ENCODE assay signal across 19 mouse cellular contexts in genomic region chr5:139860328-139861104, GRCm38 (mm10). TPM values are rescaled to one million over a fixed set of nuclear protein-coding genes. Genes with fewer than 3 reads are reported as not detected.
DNase-seq lines count a peak whose midpoint lies in the region; ATAC-seq and TF ChIP-seq lines count a peak whose summit lies in the region.
"Had no signal": no experiment of that assay in that cellular context is flagged by ENCODE, and none has a peak within 500 bp of the region (broad histone marks: within the 10 kb centered on the region; RNA-seq: fewer than 3 reads in every experiment).

No protein-coding gene starts in this region.

- H3K4me1 ChIP-seq in embryonic facial prominence, embryonic 11.5 days (ENCODE audit: control insufficient read depth, insufficient read depth, low read length) = no peaks in the 10 kb centered on the region
- peaks cover 10% of the 10 kb centered on the region for H3K4me1 ChIP-seq in embryonic facial prominence, embryonic 10.5 days
- peaks cover 14% of the 10 kb centered on the region for H3K4me1 ChIP-seq in forebrain, embryonic 14.5 days (ENCODE audit: control insufficient read depth, insufficient read depth, low read length)
- no peaks in the 10 kb centered on the region for H3K4me1 ChIP-seq in hindbrain, postnatal 0 days (ENCODE audit: insufficient read depth, low read length)
- H3K4me1 ChIP-seq: embryonic facial prominence, embryonic 12.5 days; heart, embryonic 10.5 days had no signal

- no peaks in the 10 kb centered on the region for H3K27me3 ChIP-seq in embryonic facial prominence, embryonic 11.5 days (ENCODE audit: control insufficient read depth, insufficient read depth, low read length)
- 0 out of 2 replicates have a peak, but pooled peaks cover 9% of the 10 kb centered on the region for H3K27me3 ChIP-seq in embryonic facial prominence, embryonic 10.5 days (replicated peaks; ENCODE audit: low read depth, poor library complexity, severe bottlenecking)
- no peaks in the 10 kb centered on the region for H3K27me3 ChIP-seq in forebrain, embryonic 14.5 days (replicated peaks; ENCODE audit: control insufficient read depth, insufficient read depth, low read length)
- H3K27me3 ChIP-seq in hindbrain, postnatal 0 days (ENCODE audit: insufficient read depth, low read length) = no peaks in the 10 kb centered on the region
- H3K27me3 ChIP-seq: embryonic facial prominence, embryonic 12.5 days had no signal

- no peak overlapping the region for H3K27ac ChIP-seq in embryonic facial prominence, embryonic 11.5 days (replicated peaks; ENCODE audit: low read depth, low read length)
- no peak overlapping the region for H3K27ac ChIP-seq in embryonic facial prominence, embryonic 10.5 days (replicated peaks)
- no peak overlapping the region; the same call in 1 of the 2 replicates for H3K27ac ChIP-seq in forebrain, embryonic 14.5 days (ENCODE audit: low read depth, low read length)
- H3K27ac ChIP-seq in hindbrain, postnatal 0 days = no peak overlapping the region
- H3K27ac ChIP-seq: embryonic facial prominence, embryonic 12.5 days; heart, embryonic 10.5 days; liver, embryonic 14.5 days had no signal

- H3K4me2 ChIP-seq in embryonic facial prominence, embryonic 11.5 days (ENCODE audit: low read depth, low read length) = no peak overlapping the region
- peak overlapping the region; percentile 26; the same call in 1 of the 2 replicates for H3K4me2 ChIP-seq in forebrain, embryonic 14.5 days (ENCODE audit: low read length)
- peak overlapping the region; percentile 14; the same call in 1 of the 2 replicates for H3K4me2 ChIP-seq in hindbrain, postnatal 0 days (ENCODE audit: low read depth, low read length)
- H3K4me2 ChIP-seq: embryonic facial prominence, embryonic 12.5 days had no signal

- 25% methylated on average over 15 of the region's 15 CpGs for WGBS in embryonic facial prominence, embryonic 11.5 days
- WGBS in embryonic facial prominence, embryonic 10.5 days = 27% methylated on average over 15 of the region's 15 CpGs
- 3% methylated on average over 15 of the region's 15 CpGs for WGBS in forebrain, embryonic 14.5 days
- 13% methylated on average over 15 of the region's 15 CpGs for WGBS in hindbrain, postnatal 0 days

- H3K36me3 ChIP-seq in embryonic facial prominence, embryonic 11.5 days (replicated peaks; ENCODE audit: control insufficient read depth, insufficient read depth, low read depth, low read length) = no peaks in the 10 kb centered on the region
- no peaks in the 10 kb centered on the region for H3K36me3 ChIP-seq in embryonic facial prominence, embryonic 10.5 days (replicated peaks)
- no peaks in the 10 kb centered on the region for H3K36me3 ChIP-seq in forebrain, embryonic 14.5 days (ENCODE audit: control insufficient read depth, insufficient read depth, low read length)
- no peaks in the 10 kb centered on the region for H3K36me3 ChIP-seq in hindbrain, postnatal 0 days (ENCODE audit: insufficient read depth, low read length)
- H3K36me3 ChIP-seq: embryonic facial prominence, embryonic 12.5 days; heart, embryonic 10.5 days had no signal

- no peak overlapping the region for H3K4me3 ChIP-seq in embryonic facial prominence, embryonic 11.5 days (ENCODE audit: low read depth, low read length)
- H3K4me3 ChIP-seq in embryonic facial prominence, embryonic 10.5 days = no peak overlapping the region
- H3K4me3 ChIP-seq in forebrain, embryonic 14.5 days (ENCODE audit: low read depth, low read length) = no peak overlapping the region
- no peak overlapping the region for H3K4me3 ChIP-seq in hindbrain, postnatal 0 days (ENCODE audit: low read length)
- H3K4me3 ChIP-seq: embryonic facial prominence, embryonic 12.5 days; heart, embryonic 10.5 days; myocyte had no signal

- H3K9ac ChIP-seq in embryonic facial prominence, embryonic 11.5 days (replicated peaks; ENCODE audit: low read length) = no peak overlapping the region
- H3K9ac ChIP-seq in forebrain, embryonic 14.5 days (ENCODE audit: low read length) = no peak overlapping the region
- no peak overlapping the region; the same call in 1 of the 2 replicates for H3K9ac ChIP-seq in hindbrain, postnatal 0 days (replicated peaks; ENCODE audit: low read length)
- H3K9ac ChIP-seq: embryonic facial prominence, embryonic 12.5 days; liver, embryonic 14.5 days had no signal

- intact Hi-C loops in heart, postnatal 36 days (cut with DNase I) = no loop called here

- H3K9me3 ChIP-seq in embryonic facial prominence, embryonic 11.5 days (replicated peaks; ENCODE audit: control insufficient read depth, low read length) = no peaks in the 10 kb centered on the region
- no peaks in the 10 kb centered on the region for H3K9me3 ChIP-seq in embryonic facial prominence, embryonic 10.5 days
- H3K9me3 ChIP-seq in forebrain, embryonic 14.5 days (replicated peaks; ENCODE audit: control insufficient read depth, low read length) = no peaks in the 10 kb centered on the region
- no peaks in the 10 kb centered on the region for H3K9me3 ChIP-seq in hindbrain, postnatal 0 days (ENCODE audit: low read length)
- H3K9me3 ChIP-seq: embryonic facial prominence, embryonic 12.5 days; heart, embryonic 10.5 days had no signal

- TF ChIP-seq CTCF in hindbrain, postnatal 0 days (IDR thresholded peaks at IDR 0.05; ENCODE audit: low read depth) = no peak

- DNase-seq in embryonic facial prominence, embryonic 11.5 days (ENCODE audit: low spot score) = no peak
- DNase-seq in embryonic facial prominence, embryonic 10.5 days (ENCODE audit: low spot score) = no peak
- DNase-seq in forebrain, embryonic 14.5 days (ENCODE audit: low spot score) = peak; percentile 76
- DNase-seq in hindbrain, postnatal 0 days (ENCODE audit: low spot score) = peak; percentile 69
- peak; percentile 80 for DNase-seq in retina, embryonic 14.5 days (ENCODE audit: low spot score)
- no peak for DNase-seq in adrenal gland, adult 8-10 months
- DNase-seq in heart, postnatal 36 days = no peak
- no peak for DNase-seq in layer of hippocampus, postnatal 14 days (ENCODE audit: low spot score in 2 of 2)
- DNase-seq: adrenal gland, adult 2 months; B cell, adult 2 months; kidney, postnatal 25 days; lung, postnatal 36 days; thymus, postnatal 14 days had no signal

- peak; percentile 72 for ATAC-seq in embryonic facial prominence, embryonic 11.5 days (replicated peaks; ENCODE audit: insufficient number of reproducible peaks, low FRiP score, low TSS enrichment, low read depth)
- ATAC-seq in forebrain, embryonic 14.5 days = peak; percentile 62; the same call in 1 of the 2 replicates
- ATAC-seq in hindbrain, postnatal 0 days = peak; percentile 83

RNA-seq across cellular contexts. Expression of gene Psmg3, which starts 33.8 kb away (rescaled TPM):
- 67.8 and 73.9 TPM in 2 replicates for polyA plus RNA-seq in embryonic facial prominence, embryonic 11.5 days (2014; fragmentation: Nextera tagmentation; extraction: Ambion mirVana)
- 91.9 and 95.0 TPM in 2 replicates for polyA plus RNA-seq in embryonic facial prominence, embryonic 10.5 days (2016; fragmentation: Nextera tagmentation; extraction: Ambion mirVana)
- polyA plus RNA-seq in forebrain, embryonic 14.5 days (2014; fragmentation: Nextera tagmentation; extraction: Ambion mirVana) = 86.4 and 86.7 TPM in 2 replicates
- 23.6 and 26.1 TPM in 2 replicates for total RNA-seq in hindbrain, postnatal 0 days (2014; rRNA removed)
- polyA plus RNA-seq in hindbrain, postnatal 0 days (2015; fragmentation: Nextera tagmentation; extraction: Ambion mirVana) = 59.0 and 60.6 TPM in 2 replicates
- 10 to 100 TPM; 21.2 to 26.6 (median 23.3) TPM for total RNA-seq in adrenal gland, adult 8-10 months (2022)
- total RNA-seq in heart, postnatal 36 days (2021) = 10 to 100 TPM in 1 of 2 experiments, 1 to 10 TPM in 1; 9.5 to 11.8 TPM
- 10 to 100 TPM; 17.5 to 18.8 TPM for total RNA-seq in layer of hippocampus, postnatal 14 days (2021)

RNA-seq across cellular contexts. Expression of gene Gm26938, which starts 34.3 kb away (rescaled TPM):
- 1.5 TPM in 1 of 2 replicates, not detected in the other for polyA plus RNA-seq in embryonic facial prominence, embryonic 11.5 days (2014; fragmentation: Nextera tagmentation; extraction: Ambion mirVana)
- polyA plus RNA-seq in embryonic facial prominence, embryonic 10.5 days (2016; fragmentation: Nextera tagmentation; extraction: Ambion mirVana) = not detected in 2 replicates
- polyA plus RNA-seq in forebrain, embryonic 14.5 days (2014; fragmentation: Nextera tagmentation; extraction: Ambion mirVana) = not detected in 2 replicates
- not detected in 2 replicates for total RNA-seq in hindbrain, postnatal 0 days (2014; rRNA removed)
- not detected in 2 replicates for polyA plus RNA-seq in hindbrain, postnatal 0 days (2015; fragmentation: Nextera tagmentation; extraction: Ambion mirVana)
- total RNA-seq in adrenal gland, adult 8-10 months (2022) = not detected
- not detected for total RNA-seq in heart, postnatal 36 days (2021)
- total RNA-seq in layer of hippocampus, postnatal 14 days (2021) = not detected
- total RNA-seq: adrenal gland, adult 2 months; left cerebral cortex, adult 8-10 months had no signal
- polyA plus RNA-seq: adrenal gland, adult 2 months; embryonic facial prominence, embryonic 12.5 days; heart, embryonic 10.5 days; liver, embryonic 14.5 days; myocyte; stomach, embryonic 14.5 days had no signal

RNA-seq across cellular contexts. Expression of gene Tmem184a, which starts 40.8 kb away (rescaled TPM):
- polyA plus RNA-seq in embryonic facial prominence, embryonic 11.5 days (2014; fragmentation: Nextera tagmentation; extraction: Ambion mirVana) = 1.3 and 2.3 TPM in 2 replicates
- 3.5 and 4.3 TPM in 2 replicates for polyA plus RNA-seq in embryonic facial prominence, embryonic 10.5 days (2016; fragmentation: Nextera tagmentation; extraction: Ambion mirVana)
- polyA plus RNA-seq in forebrain, embryonic 14.5 days (2014; fragmentation: Nextera tagmentation; extraction: Ambion mirVana) = not detected in 2 replicates
- total RNA-seq in hindbrain, postnatal 0 days (2014; rRNA removed) = 0.04 and 0.31 TPM in 2 replicates
- polyA plus RNA-seq in hindbrain, postnatal 0 days (2015; fragmentation: Nextera tagmentation; extraction: Ambion mirVana) = 0.06 and 0.08 TPM in 2 replicates
- total RNA-seq in adrenal gland, adult 8-10 months (2022) = under 1 TPM; 0.07 to 0.67 (median 0.21) TPM
- not detected for total RNA-seq in heart, postnatal 36 days (2021)
- total RNA-seq in layer of hippocampus, postnatal 14 days (2021) = under 1 TPM; 0.48 to 0.57 TPM

RNA-seq across cellular contexts. Expression of gene Elfn1, which starts 47.2 kb away (rescaled TPM):
- 0.27 and 0.28 TPM in 2 replicates for polyA plus RNA-seq in embryonic facial prominence, embryonic 11.5 days (2014; fragmentation: Nextera tagmentation; extraction: Ambion mirVana)
- polyA plus RNA-seq in embryonic facial prominence, embryonic 10.5 days (2016; fragmentation: Nextera tagmentation; extraction: Ambion mirVana) = 0.12 and 0.40 TPM in 2 replicates
- polyA plus RNA-seq in forebrain, embryonic 14.5 days (2014; fragmentation: Nextera tagmentation; extraction: Ambion mirVana) = 1.7 and 2.5 TPM in 2 replicates
- 26.0 and 45.1 TPM in 2 replicates for total RNA-seq in hindbrain, postnatal 0 days (2014; rRNA removed)
- 2.3 and 3.3 TPM in 2 replicates for polyA plus RNA-seq in hindbrain, postnatal 0 days (2015; fragmentation: Nextera tagmentation; extraction: Ambion mirVana)
- 10 to 100 TPM in 1 of 4 experiments, 1 to 10 TPM in 1, under 1 TPM in 2; 0.32 to 49.6 (median 5.4) TPM for total RNA-seq in adrenal gland, adult 8-10 months (2022)
- under 1 TPM; 0.08 to 0.38 TPM for total RNA-seq in heart, postnatal 36 days (2021)
- total RNA-seq in layer of hippocampus, postnatal 14 days (2021) = 10 to 100 TPM; 29.9 to 33.8 TPM

Comparison
In these comparisons a context has a peak if more than half of its experiments do, and no peak if none do; other contexts are left out.
1. DNase-seq: peak in forebrain, embryonic 14.5 days (single experiment), hindbrain, postnatal 0 days (single experiment) and retina, embryonic 14.5 days (single experiment); none in embryonic facial prominence, embryonic 11.5 days (single experiment), embryonic facial prominence, embryonic 10.5 days (single experiment), adrenal gland, adult 8-10 months (single experiment), heart, postnatal 36 days (0 of 2) and layer of hippocampus, postnatal 14 days (0 of 2).
2. Peak in every context shown above with its lines, with median percentiles within 50 percentile points of each other: ATAC-seq.